ENCODE assay signal across 14 mouse cellular contexts in genomic region chr5:129067231-129067834, GRCm38 (mm10). TPM values are rescaled to one million over a fixed set of nuclear protein-coding genes. Genes with fewer than 3 reads are reported as not detected.
DNase-seq lines count a peak whose midpoint lies in the region; ATAC-seq and TF ChIP-seq lines count a peak whose summit lies in the region.
"Had no signal": no experiment of that assay in that cellular context is flagged by ENCODE, and none has a peak within 500 bp of the region (broad histone marks: within the 10 kb centered on the region; RNA-seq: fewer than 3 reads in every experiment).

No protein-coding gene starts in this region.

- H3K36me3 ChIP-seq in lung, embryonic 15.5 days: no peaks in the 10 kb centered on the region
- H3K36me3 ChIP-seq: hindbrain, embryonic 15.5 days had no signal

- 44% methylated on average over 13 of the region's 13 CpGs for WGBS in lung, embryonic 15.5 days

- TF ChIP-seq CTCF in layer of hippocampus, adult 2 months (conservative IDR thresholded peaks at IDR 0.05): no peak
- no peak for TF ChIP-seq CTCF in embryonic fibroblast, embryonic 13.5 days (IDR thresholded peaks at IDR 0.05; ENCODE audit: borderline replicate concordance, insufficient read depth, low read length)

- no peaks in the 10 kb centered on the region for H3K9me3 ChIP-seq in lung, embryonic 15.5 days
- H3K9me3 ChIP-seq: hindbrain, embryonic 15.5 days had no signal

- no peak for TF ChIP-seq POLR2A in embryonic fibroblast, embryonic 13.5 days (IDR thresholded peaks at IDR 0.05; ENCODE audit: low read depth, low read length)

- no peak overlapping the region for H3K4me3 ChIP-seq in layer of hippocampus, adult 2 months
- no peak overlapping the region for H3K4me3 ChIP-seq in embryonic fibroblast, embryonic 13.5 days (ENCODE audit: insufficient read depth, low read length)
- H3K4me3 ChIP-seq in lung, embryonic 15.5 days: no peak overlapping the region
- H3K4me3 ChIP-seq: hindbrain, embryonic 15.5 days had no signal

- peak overlapping the region; percentile 75 for H3K27ac ChIP-seq in layer of hippocampus, adult 2 months
- 0 out of 2 replicates have a peak overlapping the region, but pooled peaks have one; percentile 4 for H3K27ac ChIP-seq in embryonic fibroblast, embryonic 13.5 days (ENCODE audit: insufficient read depth, low read length)
- H3K27ac ChIP-seq in lung, embryonic 15.5 days: 0 out of 2 replicates have a peak overlapping the region, but pooled peaks have one; percentile 44
- H3K27ac ChIP-seq: hindbrain, embryonic 15.5 days had no signal

- H3K9ac ChIP-seq in lung, embryonic 15.5 days: no peak overlapping the region
- H3K9ac ChIP-seq: hindbrain, embryonic 15.5 days had no signal

- peaks cover 3% of the 10 kb centered on the region for H3K27me3 ChIP-seq in lung, embryonic 15.5 days
- H3K27me3 ChIP-seq: hindbrain, embryonic 15.5 days had no signal

- peaks cover 5% of the 10 kb centered on the region; the same call in 1 of the 2 replicates for H3K4me1 ChIP-seq in embryonic fibroblast, embryonic 13.5 days (ENCODE audit: control insufficient read depth, insufficient read depth, low read length)
- H3K4me1 ChIP-seq in lung, embryonic 15.5 days: peaks cover 14% of the 10 kb centered on the region

- peak; percentile 50; the same call in 1 of the 2 replicates for ATAC-seq in lung, embryonic 15.5 days (ENCODE audit: borderline replicate concordance, extremely low read depth, low FRiP score, low TSS enrichment)

- H3K4me2 ChIP-seq in lung, embryonic 15.5 days: no peak overlapping the region
- H3K4me2 ChIP-seq: hindbrain, embryonic 15.5 days had no signal

- no peak for DNase-seq in layer of hippocampus, adult 2 months (ENCODE audit: low spot score in 2 of 2)
- DNase-seq in layer of hippocampus, postnatal 10 days (ENCODE audit: low spot score in 2 of 2): no peak
- peak; percentile 27 for DNase-seq in Muller cell, postnatal 12 days (ENCODE audit: inconsistent ontology term)
- no peak for DNase-seq in cerebellum, adult 8-10 months
- no peak for DNase-seq in natural killer cell, adult 2 months (ENCODE audit: low spot score in 2 of 2)
- DNase-seq in spleen, postnatal 36 days (ENCODE audit: low spot score in 2 of 2): no peak
- DNase-seq: cerebellum, adult 9-11 months; kidney, adult 2 months; right cerebral cortex, postnatal 14 days had no signal

RNA-seq across cellular contexts. Expression of gene Adgrd1, which starts 29.2 kb away (rescaled TPM):
- under 1 TPM; 0.33 to 0.39 TPM for total RNA-seq in layer of hippocampus, adult 2 months (2021)
- total RNA-seq in layer of hippocampus, postnatal 10 days (2021): under 1 TPM; 0.55 to 0.60 TPM
- polyA plus RNA-seq in embryonic fibroblast, embryonic 13.5 days (2011; ENCODE audit: insufficient read length, low read depth, missing spikeins): 1.4 and 2.5 TPM in 2 replicates
- polyA plus RNA-seq in lung, embryonic 15.5 days (2015; fragmentation: Nextera tagmentation; extraction: Ambion mirVana): 0.86 and 1.3 TPM in 2 replicates
- total RNA-seq: monocyte, adult 5-6 weeks had no signal
- polyA plus RNA-seq: limb, embryonic 11.5 days had no signal

RNA-seq across cellular contexts. Expression of gene Ran, which starts 47.5 kb away (rescaled TPM):
- total RNA-seq in layer of hippocampus, adult 2 months (2021): 100 to 1,000 TPM; 160 to 167 TPM
- 100 to 1,000 TPM; 164 to 177 TPM for total RNA-seq in layer of hippocampus, postnatal 10 days (2021)
- polyA plus RNA-seq in embryonic fibroblast, embryonic 13.5 days (2011; ENCODE audit: insufficient read length, low read depth, missing spikeins): 260 and 321 TPM in 2 replicates
- 634 and 683 TPM in 2 replicates for polyA plus RNA-seq in lung, embryonic 15.5 days (2015; fragmentation: Nextera tagmentation; extraction: Ambion mirVana)

RNA-seq across cellular contexts. Expression of gene Stx2, which starts 59.0 kb away (rescaled TPM):
- total RNA-seq in layer of hippocampus, adult 2 months (2021): 10 to 100 TPM; 30.9 to 31.8 TPM
- total RNA-seq in layer of hippocampus, postnatal 10 days (2021): 10 to 100 TPM; 31.9 to 33.2 TPM
- 44.1 and 52.4 TPM in 2 replicates for polyA plus RNA-seq in embryonic fibroblast, embryonic 13.5 days (2011; ENCODE audit: insufficient read length, low read depth, missing spikeins)
- polyA plus RNA-seq in lung, embryonic 15.5 days (2015; fragmentation: Nextera tagmentation; extraction: Ambion mirVana): 24.9 and 28.3 TPM in 2 replicates

Comparison
In these comparisons a context has a peak if more than half of its experiments do, and no peak if none do; other contexts are left out.
1. H3K27ac ChIP-seq: peak in every context shown above with its lines; median percentile 75 in layer of hippocampus, adult 2 months; 44 in lung, embryonic 15.5 days; 4 in embryonic fibroblast, embryonic 13.5 days.